Mouse (Mus musculus) adrenal gland, postnatal 10 days (tissue): ENCODE measurements at regions not wholly inside any gene's neighbourhood (a gene's known extent, or its start where the extent isn't known, plus 50 kb on each side); places are given as distances from the start of the nearest gene placed in this dataset.
A peak's percentile ranks its signal among the peaks of the same experiment; 100 is the strongest.
"Not testable (repeated sequence)": the region's sequence is repeated elsewhere in the genome, so short reads cannot be mapped to it uniquely, and the experiment has no call there.

Experiments used
- DNase-seq: peaks from one replicate; pipeline ENCODE4 v3.0.0; 2021; ENCODE audit warnings: mixed read lengths

DNA sequence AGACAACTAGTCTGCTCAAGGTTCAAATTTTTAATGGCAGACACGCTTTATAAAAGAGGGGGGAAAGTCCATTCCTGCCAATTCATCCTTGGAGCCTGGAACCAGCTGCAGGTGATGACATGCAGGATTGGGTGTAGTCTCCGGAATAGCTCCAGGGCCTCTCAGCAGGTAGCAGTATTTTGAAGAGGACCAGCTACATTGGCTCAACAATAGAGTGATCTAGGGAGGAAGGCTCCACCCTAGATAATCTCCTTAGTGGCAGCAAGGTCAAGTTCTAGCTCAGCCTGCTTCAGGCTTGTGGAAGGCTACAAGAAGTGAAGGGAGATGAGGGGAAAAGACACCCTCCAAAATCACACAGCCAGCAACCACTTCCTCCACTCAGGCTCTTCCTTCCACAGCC is 1405.1 kb downstream of the 4930444P10Rik start:
- DNase-seq, result not testable (repeated sequence)

DNA sequence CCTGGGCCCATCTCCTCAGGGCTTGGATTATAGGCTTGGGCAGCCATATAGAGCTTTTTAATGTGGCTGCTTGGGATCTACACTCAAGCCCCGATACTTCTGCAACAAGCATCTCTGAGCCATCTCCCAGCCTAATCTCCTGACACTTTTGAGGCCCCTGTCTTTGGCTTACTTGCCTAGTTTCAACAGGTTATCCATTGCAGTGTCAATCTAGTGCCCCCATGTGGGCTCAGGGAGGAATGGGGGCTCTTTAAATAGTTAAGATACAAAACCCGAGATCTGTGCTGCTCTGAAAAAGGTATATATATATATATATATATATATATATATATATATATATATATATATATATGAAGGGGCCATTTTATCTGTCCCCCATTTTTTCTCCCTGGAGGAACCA is 1407.0 kb downstream of the 4930444P10Rik start:
- DNase-seq, result no peak

- no peak for DNase-seq
Measured at GRCm38 (mm10) chr1:14680443-14680842, 1412.7 kb downstream of the 4930444P10Rik start.

- DNase-seq, result no peak
Measured at GRCm38 (mm10) chr1:14672393-14672999, 1420.6 kb downstream of the 4930444P10Rik start.

DNA sequence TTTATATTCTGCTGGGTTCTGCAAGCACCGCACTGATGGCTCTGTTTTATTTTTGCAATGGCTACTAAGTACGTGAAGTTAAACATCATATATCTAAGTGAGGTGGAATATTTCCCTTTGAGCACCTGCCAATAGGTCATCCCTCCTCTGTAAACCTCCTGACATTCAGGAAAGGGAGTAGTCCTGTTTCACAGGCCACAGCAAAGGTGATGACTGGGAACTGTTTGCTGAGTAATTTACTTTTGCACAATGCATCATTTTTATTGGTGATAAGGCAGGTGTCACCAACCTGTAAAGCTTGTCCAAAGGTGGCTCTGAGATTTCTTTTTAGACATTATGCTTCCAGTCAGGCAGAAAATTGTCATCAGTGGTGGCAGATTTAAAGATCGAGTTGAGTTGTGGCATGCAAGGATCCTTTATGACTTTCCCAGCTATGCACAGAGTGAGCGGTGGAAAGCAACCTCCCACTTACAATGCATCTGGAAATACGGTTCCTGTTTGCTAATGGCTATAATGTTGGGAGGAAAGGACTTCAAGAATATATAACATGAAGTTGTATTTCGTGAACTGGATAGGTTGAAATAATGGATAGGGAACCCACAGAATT is 1430.3 kb downstream of the 4930444P10Rik start:
- no peak for DNase-seq

DNA sequence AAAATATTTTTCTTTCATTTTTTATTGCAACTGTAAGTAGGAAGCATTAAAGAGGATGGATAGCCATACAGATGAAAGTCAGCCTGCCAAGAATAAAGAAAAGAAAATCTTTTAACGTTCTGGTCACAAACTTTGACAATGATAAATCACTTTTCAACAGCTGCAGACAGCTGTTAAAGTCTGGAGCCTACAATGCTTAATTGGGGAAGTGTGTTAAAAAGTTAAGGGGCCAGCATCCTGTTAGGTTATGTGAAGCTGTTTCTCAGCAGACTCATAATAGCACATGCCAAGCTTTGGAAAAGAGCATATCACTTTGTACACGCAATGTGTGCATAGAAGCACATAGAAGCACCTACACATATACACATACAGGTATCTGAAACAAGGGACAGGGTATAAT is 1431.3 kb downstream of the 4930444P10Rik start:
- DNase-seq, result no peak

- no peak for DNase-seq
Measured at GRCm38 (mm10) chr1:14650346-14650745, 1442.8 kb downstream of the 4930444P10Rik start.

DNA sequence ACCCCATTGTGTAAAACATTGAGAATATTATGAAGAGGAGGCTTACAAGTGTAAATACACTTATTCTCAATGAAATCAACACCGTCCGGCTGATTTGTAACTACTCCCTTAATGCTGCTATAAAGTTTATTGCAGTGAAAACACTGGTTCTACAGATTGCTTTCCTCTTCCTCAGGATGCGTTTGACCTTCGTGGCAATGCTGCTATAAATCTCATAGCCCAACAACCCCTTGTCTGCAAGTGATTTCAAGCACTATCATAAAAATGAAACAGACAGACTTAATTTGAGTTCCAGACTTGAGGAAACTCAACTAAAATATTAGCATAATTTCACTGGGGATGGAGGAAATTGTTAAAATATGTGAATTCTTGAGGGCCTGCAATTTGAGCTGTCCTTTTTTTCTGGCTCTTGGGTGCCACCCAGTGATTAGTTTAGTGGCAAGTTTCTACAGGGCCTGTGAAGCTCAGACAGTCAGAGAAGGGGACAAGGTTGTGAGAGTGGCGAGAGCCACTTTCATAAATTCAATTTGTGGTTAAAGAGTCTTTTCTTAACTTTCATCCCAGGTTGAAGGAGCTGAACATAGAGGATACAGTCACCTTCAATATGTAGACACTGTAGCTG is 1457.4 kb downstream of the 4930444P10Rik start:
- DNase-seq, result peak; percentile 19

- DNase-seq, result no peak
Measured at GRCm38 (mm10) chr1:14631994-14632393, 1461.1 kb downstream of the 4930444P10Rik start.

- DNase-seq, result no peak
Measured at GRCm38 (mm10) chr1:14627204-14627603, 1465.9 kb downstream of the 4930444P10Rik start.

DNA sequence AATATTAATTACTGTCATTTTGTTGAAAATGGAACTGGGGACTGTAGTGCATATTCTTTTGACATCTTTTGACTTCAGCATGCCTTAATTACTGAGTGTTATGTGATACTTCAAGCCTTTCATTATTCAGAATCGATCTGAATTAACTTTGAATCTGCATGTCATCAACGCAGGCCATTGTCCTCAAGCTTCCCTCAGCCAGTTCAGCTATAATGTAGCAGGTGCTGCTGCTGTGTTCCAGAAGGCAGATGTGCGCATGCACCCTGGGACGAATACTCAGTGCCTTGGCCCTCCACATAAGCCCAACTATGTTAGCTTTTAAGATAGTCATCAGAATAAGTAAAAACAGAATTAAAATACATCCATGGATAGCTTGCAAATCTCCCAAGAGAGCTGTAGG is 1466.4 kb downstream of the 4930444P10Rik start:
- no peak for DNase-seq

DNA sequence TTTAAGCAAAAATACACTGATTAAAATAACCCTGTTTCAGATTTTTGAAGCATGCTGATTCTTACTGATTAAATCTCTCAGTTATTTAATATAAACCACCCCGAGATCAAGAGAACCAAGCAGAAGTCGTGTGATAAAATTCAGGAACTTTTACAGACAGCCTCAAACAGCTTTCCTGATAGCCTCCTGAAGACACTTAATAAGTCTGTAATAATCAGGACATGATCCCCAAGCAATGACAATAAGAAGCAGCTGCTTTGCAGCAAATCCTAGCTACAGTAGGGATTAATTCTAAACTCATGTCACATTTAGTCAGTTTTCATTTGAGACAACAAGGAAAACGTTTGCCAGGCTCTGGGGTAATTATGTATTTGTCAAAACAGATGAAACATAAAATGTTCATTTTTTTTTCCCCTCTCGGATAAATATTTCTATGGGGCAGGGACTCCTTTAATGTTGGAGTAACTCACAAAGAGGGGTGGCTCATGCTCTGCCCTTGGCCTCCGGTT is 1472.1 kb downstream of the 4930444P10Rik start:
- no peak for DNase-seq

- DNase-seq, result no peak
Measured at GRCm38 (mm10) chr1:14613232-14613894, 1479.8 kb downstream of the 4930444P10Rik start.

DNA sequence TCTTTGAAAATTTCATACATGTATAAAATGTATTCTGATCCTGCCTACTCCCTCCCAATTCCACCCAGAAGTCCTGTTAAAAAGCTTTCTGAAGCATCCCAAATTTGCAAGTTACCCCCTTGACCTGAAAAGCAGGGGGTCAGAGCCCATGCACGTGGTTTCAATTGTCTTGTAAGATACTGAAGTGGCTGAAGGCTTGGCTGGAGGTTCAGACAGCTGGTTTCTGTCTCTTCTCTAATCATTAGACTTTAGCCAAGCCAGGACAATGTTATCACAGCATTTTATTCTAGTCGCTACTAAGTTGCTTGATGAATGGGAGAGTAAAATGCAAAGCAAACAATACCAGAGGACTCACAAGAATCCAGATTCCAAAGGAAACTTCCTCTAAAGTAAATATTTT is 1484.1 kb downstream of the 4930444P10Rik start:
- DNase-seq, result no peak

DNA sequence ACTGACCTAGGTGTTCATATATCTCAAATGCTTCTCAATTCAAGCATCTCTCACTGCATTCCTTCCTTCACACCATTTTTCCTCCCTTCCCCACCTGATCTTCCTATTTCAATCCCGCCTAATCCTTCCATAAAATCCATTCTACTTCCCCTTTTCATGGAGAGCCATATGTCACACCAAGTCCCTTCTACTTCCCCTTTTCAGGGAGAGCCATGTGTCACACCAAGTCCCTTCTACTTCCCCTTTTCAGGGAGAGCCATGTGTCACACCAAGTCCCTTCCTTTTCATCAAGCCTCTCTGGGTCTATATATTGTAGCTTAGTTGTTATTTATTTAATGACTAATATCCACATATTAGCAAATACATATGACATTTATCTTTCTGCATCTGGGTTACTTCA is 1497.2 kb downstream of the 4930444P10Rik start:
- no peak for DNase-seq

GRCm38 (mm10) chr1:14589905-14590304 is 1503.2 kb downstream of the 4930444P10Rik start:
- no peak for DNase-seq

GRCm38 (mm10) chr1:14579376-14579775 is 1513.7 kb downstream of the 4930444P10Rik start:
- no peak for DNase-seq

GRCm38 (mm10) chr1:14576263-14576662 is 1516.9 kb downstream of the 4930444P10Rik start:
- no peak for DNase-seq

DNA sequence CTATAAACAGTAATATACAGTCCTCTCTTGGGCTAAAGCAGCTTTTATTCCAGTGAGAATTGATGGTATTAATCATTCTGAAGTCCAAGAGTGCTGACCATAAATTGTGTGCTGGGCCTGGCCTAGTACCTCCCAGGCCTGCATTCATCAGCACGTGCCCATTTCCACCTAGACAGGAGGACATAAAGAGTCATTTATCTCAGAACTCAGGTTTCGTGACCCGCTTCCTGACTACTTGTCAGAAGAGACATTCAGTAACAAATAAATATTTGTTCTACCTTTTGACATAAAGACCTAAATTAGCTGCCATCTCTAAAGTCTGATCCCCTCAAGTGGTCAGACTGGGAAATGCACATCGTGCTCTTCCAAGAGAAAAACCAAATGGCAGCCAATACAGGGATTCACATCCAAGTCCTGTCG is 1522.6 kb downstream of the 4930444P10Rik start:
- peak; percentile 16 for DNase-seq

- DNase-seq, result no peak
Measured at GRCm38 (mm10) chr1:14570113-14570512, 1523.0 kb downstream of the 4930444P10Rik start.

- no peak for DNase-seq
Measured at GRCm38 (mm10) chr1:14567006-14567405, 1526.1 kb downstream of the 4930444P10Rik start.

GRCm38 (mm10) chr1:14566386-14566785 is 1526.7 kb downstream of the 4930444P10Rik start:
- no peak for DNase-seq
